Mouse (Mus musculus): ENCODE data around the gene Eloa.

DNA sequence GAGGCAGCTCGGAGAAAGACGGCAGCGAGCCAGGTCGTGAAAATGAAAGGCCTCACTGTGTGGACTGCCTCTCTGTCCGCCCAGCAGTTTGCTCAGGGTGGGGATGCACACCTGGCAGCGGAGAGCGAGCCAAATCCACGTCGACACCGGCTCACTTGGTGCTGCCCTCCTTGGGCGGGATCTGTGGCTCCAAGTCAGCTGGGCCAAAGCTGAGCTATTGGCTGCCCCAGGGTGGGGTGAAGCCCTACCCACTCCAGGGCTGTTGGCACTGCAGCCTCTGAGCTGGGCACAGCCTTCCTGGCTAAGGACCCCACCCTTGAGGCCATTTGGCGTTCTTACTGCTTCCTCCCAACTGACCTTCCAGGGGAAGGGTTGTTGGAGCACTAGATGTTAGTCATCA, 57.1 kb downstream of the Eloa start:
- TF ChIP-seq CTCF (IDR thresholded peaks at IDR 0.05; ENCODE audit: control insufficient read depth, insufficient read depth, insufficient read length), result no peak
- TF ChIP-seq MYOG (IDR thresholded peaks at IDR 0.05; ENCODE audit: control insufficient read depth, extremely low read depth, insufficient read length), result no peak
- TF ChIP-seq USF1 (IDR thresholded peaks at IDR 0.05; ENCODE audit: low read depth), result no peak

All from C2C12 (cell line).